Mouse (Mus musculus) layer of hippocampus, adult 9-10 months (tissue): ENCODE data around the gene March8.

Source experiments
- DNase-seq: peaks from one replicate; pipeline ENCODE4 v3.0.0; 2022; ENCODE audit warnings: low spot score

March8 gene

GRCm38 (mm10) chr6:116371500-116371899 is 33.7 kb downstream of the March8 start:
- DNase-seq, result no peak

DNA sequence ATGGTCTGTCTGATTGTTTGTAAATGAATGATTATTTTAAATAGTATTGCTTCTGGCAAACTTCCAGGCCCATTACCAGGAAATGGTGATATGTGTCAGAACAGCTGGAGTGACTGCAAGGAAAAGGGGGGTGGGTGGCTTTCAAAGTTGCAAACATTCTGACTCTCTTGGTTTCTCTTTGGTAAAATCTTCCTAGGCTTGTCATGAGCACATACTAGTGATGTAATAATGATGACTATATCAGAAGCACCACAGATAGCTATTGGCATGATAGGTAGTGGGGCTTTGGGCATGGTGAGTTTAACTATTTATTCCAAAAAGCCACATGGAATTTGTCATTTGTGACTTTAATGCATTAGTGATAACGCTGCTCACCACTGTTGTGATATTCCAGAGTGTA is 36.3 kb downstream of the March8 start:
- no peak for DNase-seq

- no peak for DNase-seq
Measured at GRCm38 (mm10) chr6:116374618-116375017, 36.8 kb downstream of the March8 start.

GRCm38 (mm10) chr6:116378892-116379291 is 41.1 kb downstream of the March8 start:
- DNase-seq, result no peak

DNA sequence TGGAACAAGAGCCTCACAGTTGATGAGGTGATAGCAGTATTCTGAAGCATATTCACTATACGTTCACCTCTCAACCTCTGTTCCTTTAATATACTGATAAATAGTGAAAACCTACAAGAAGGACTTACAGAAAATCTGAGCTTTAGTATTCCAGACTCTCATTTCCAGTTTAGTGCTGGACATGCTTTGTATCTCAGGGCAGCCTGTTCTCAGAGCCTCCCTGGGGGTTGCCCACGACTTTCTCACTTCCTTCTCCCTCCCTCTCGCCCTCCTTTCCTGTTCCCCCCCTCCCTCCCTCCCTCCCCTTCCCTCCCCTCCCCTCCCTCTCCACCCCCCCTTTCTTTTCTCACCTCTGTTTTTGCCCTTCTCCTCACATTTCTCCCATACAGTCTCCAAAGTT is 42.3 kb downstream of the March8 start:
- DNase-seq, result no peak

GRCm38 (mm10) chr6:116381605-116382004 is 43.8 kb downstream of the March8 start:
- no peak for DNase-seq

DNA sequence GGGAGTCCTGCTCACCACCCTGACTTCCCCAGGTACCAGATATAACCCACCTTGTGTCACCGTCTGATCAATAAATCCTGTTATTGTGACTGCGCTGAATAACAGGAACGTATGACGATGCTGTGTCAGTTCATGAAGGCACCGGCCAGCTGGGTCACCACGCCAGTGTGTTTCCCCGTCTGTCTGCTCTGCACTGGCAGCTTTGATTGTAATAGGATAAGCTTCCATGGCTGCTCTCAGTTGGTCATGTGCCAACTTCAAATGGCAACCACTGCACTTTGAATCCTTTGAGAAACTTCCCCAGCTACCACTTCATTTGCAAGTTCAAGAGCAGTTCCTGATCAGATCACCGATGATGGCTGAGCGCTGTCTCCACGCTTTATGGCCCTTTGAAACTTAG is 45.8 kb downstream of the March8 start:
- no peak for DNase-seq

GRCm38 (mm10) chr6:116385194-116386044 is 47.6 kb downstream of the March8 start:
- no peak for DNase-seq

DNA sequence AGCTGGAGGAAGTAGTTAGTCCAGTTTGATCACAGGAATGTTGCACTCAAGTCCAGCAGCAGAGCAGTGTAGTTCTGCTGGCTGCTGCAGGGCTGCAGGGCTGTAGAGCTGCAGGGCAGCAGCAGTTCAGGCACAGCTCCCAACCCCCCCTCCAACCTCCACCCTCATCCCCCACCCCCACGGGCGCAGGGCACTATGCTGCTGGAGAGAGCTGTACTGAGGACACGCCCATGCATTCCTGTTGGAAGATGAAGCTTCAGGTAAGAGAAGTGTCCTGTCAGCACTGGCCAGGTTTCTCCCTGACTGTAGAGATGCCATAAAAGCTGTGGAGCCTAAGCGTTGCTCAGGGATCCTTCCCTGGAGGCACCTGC is 48.2 kb downstream of the March8 start:
- no peak for DNase-seq

- DNase-seq, result no peak
Measured at GRCm38 (mm10) chr6:116386506-116386905, 48.7 kb downstream of the March8 start.

DNA sequence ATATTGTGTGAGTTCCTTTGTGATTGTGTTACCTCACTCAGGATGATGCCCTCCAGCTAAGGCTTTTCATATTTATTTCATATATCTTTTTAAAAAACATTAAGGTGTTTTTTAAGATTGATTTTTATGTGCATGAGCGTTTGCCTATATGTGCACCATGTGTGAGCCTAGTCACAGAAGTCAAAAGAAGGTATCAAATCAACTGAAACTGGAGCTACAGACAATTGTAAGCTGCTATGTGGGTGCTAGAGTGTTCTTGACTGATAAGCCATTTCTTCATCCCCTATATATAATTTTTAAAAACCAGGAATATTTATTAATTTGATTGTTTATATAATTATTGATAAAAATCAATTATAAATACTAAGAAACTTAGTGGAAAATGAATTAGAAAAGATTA is 50.2 kb downstream of the March8 start:
- DNase-seq, result no peak

- DNase-seq, result no peak
Measured at GRCm38 (mm10) chr6:116389481-116389880, 51.7 kb downstream of the March8 start.

DNA sequence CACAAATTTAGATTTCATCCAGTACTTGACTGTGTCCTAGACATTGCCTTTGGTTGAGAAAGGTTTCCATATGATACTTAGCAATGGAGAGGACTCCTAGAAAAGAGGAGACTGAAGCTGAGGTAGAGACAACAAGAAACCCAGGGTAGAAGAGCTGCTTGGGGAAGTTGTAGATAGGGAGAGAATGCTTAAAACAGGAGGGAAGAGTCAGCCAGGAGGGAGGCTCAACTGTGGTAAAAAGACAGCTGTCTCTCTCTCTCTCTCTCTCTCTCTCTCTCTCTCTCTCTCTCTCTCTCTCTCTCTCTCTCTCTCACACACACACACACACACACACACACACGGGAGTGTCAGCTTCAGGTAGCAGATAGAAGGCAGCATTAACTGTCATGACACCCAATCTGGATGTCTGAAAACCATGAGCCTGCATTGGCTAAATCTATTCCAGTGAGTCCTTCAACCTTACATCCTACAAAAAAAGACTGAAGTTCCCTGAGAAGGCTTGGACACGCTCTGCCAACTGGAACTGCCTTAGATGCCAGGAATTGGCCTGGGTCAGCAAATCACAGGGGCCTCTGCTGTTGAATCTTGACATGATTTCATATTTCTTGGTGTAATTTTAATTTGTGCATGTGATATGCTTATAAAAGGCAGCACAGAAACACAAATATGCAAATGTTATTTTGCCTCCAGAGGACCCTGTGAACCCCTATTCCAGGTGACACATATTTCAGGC is 57.3 kb downstream of the March8 start:
- no peak for DNase-seq

DNA sequence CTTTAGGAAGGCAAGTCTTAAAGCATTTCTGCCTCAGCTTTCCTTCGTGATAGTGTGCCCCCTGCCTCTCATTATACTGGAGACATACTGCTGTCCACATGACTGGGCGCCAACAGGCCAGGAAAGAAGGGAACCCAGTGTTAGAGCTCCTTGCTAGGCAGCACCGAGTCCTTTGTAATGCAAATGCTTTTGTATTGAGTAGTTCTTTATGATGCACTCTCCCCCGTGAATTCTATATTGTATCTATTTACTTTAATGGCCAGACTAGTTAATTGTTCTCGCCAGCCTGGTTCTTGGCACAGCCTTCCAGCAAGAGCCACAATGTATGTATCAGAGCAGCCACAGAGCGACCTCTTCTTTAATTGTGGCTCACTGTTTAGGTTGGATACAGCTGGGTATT is 59.8 kb downstream of the March8 start:
- DNase-seq, result no peak

- no peak for DNase-seq
Measured at GRCm38 (mm10) chr6:116398136-116398535, 60.3 kb downstream of the March8 start.

DNA sequence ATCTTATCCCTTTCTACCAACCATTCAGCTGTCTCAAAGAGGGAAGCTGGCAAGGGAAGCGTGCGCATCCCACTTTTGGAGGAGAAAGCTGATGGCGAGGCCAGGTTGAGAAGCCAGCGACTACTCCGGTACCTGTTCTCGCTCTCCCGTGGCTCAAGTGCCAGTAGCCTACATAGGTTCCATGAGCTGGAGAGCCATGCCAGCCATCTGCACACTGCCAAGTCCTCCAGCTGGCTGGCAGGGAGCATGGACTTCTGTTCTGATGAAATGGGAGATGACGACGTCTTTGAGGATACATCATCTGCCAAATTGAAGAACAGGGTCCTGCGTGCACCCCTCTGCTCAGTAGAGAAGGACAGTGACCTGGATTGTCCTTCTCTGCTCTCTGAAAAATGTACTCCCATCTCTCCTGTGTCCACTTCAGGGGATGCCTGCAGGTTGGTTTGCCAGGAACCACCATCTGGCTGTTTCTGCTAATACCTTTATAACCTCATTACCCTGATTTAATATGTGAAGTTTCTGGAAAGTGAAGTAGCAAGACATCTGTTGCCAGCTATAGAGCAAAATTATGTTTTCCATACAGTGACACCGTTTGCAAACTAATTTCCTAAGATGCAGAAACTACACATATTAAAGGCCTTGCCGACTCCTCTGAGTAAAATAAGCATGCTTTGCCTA is 64.1 kb downstream of the March8 start:
- no peak for DNase-seq

DNA sequence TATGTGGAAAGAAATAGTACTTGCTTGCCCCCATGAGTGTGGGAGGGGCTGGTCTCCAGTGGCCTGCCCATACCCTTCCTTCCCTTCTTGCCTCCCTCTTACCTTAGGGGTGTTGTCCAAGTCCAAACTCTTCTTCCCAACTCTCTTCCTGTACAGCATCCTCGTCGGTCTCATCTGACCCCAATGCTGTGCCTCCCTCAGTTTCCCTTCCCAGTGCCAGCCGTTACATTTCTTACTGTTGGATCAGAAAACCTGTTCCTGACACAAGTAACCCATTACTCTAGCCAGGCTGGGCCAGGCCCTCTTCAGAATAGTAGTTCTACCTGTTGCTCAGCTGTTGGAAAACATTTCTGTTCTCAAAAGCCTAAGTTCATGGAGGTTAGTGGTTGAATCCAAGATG is 64.6 kb downstream of the March8 start:
- no peak for DNase-seq

DNA sequence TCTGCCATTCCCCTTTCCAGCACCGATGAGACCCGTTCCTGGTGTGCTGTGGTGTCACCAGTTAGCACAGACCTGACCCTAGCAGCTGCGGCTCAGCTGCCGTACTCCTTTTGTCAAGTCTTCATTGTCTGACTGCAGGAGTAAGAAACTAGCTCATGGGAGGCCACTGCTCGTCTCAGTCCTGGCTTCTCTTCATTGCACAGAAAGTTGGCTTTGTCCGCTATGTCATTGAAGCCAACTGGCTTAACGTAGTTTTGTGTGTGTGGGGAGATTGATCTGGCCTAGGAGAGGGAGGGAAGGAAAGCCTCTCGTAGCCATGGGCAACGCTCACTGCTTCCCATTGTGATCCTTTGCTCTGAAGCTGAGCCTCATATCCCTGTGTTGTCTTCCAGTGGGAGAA is 67.4 kb downstream of the March8 start:
- DNase-seq, result no peak

DNA sequence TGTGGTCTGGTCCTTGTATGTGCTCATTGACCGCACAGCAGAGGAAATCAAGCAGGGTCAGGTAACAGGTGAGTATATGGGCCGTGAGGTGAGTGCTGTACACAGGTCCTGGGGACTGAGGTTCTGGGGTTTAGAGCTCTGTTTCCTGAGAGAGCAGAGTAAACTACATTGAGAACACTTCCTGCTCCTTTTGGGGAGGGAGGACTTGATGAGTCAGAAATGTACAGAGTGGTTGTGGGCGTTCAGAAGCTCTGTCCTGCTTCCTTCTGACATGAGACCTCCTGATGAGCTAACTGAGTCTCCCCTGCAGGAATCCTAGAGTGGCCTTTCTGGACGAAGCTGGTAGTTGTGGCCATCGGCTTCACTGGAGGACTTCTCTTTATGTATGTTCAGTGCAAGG is 67.9 kb downstream of the March8 start:
- DNase-seq, result no peak

DNA sequence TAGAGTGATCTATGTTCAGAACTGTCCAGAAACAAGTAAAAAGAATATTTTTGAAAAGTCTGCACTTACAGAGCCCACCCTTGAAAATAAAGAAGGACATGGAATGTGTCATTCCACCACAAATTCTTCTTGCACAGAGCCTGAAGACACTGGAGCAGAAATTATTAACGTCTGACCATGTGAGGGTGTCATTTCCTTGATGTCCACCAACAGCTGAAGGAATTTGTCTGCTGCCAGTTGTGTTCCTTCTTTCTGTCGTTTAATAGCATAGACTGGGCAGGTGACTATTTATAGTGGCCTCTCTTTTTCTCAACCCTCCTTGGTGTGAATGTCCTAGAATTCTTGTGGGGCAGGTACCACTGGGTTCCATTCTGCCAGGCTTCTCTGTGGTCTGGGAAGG is 68.3 kb downstream of the March8 start:
- no peak for DNase-seq

GRCm38 (mm10) chr6:116406680-116407079 is 68.9 kb downstream of the March8 start:
- no peak for DNase-seq

- DNase-seq, result no peak
Measured at GRCm38 (mm10) chr6:116407216-116407615, 69.4 kb downstream of the March8 start.
